16 mouse cellular contexts compared by ENCODE assay signal in genomic region chr10:118517995-118518394, GRCm38 (mm10).
"Had no signal": no experiment of that assay in that cellular context is flagged by ENCODE, and none has a peak within 500 bp of the region (broad histone marks: within the 10 kb centered on the region; RNA-seq: fewer than 3 reads in every experiment).

No protein-coding gene starts in this region.

- H3K4me3 ChIP-seq: layer of hippocampus, adult 2 months; limb, embryonic 10.5 days; limb, embryonic 13.5 days; liver, embryonic 12.5 days; liver, embryonic 15.5 days; megakaryocyte, embryonic 14.5 days had no signal

- H3K9ac ChIP-seq: limb, embryonic 13.5 days; liver, embryonic 12.5 days; liver, embryonic 15.5 days had no signal

- H3K9me3 ChIP-seq: limb, embryonic 10.5 days; limb, embryonic 13.5 days; liver, embryonic 12.5 days; liver, embryonic 15.5 days; megakaryocyte, embryonic 14.5 days had no signal

- DNase-seq: kidney, adult 2 months; kidney, postnatal 25 days; layer of hippocampus, adult 9-11 months; liver; lung, adult 18-20 months; midbrain, embryonic 14.5 days; thymus, postnatal 36 days had no signal

- H3K4me1 ChIP-seq: limb, embryonic 10.5 days; limb, embryonic 13.5 days; liver, embryonic 12.5 days; liver, embryonic 15.5 days had no signal

- H3K27me3 ChIP-seq: limb, embryonic 13.5 days; liver, embryonic 12.5 days; liver, embryonic 15.5 days had no signal

- H3K4me2 ChIP-seq: limb, embryonic 13.5 days; liver, embryonic 12.5 days; liver, embryonic 15.5 days; midbrain, embryonic 11.5 days had no signal

- H3K36me3 ChIP-seq: limb, embryonic 10.5 days; limb, embryonic 13.5 days; liver, embryonic 12.5 days; liver, embryonic 15.5 days had no signal

- H3K27ac ChIP-seq: kidney, postnatal 0 days; layer of hippocampus, adult 2 months; limb, embryonic 10.5 days; limb, embryonic 13.5 days; liver, embryonic 12.5 days; liver, embryonic 15.5 days; macrophage had no signal

- ATAC-seq: liver, embryonic 12.5 days had no signal
